Mouse (Mus musculus) hindbrain, embryonic 14.5 days (tissue): ENCODE measurements at regions not wholly inside any gene's neighbourhood (a gene's known extent, or its start where the extent isn't known, plus 50 kb on each side); places are given as distances from the start of the nearest gene placed in this dataset.

Experiments used
- ATAC-seq: fragments of 200-750 bp; cut with Nextera tagmentation; 2 replicates; pipeline ENCODE4 v1.8.0; 2017; ENCODE audit warnings: moderate number of reproducible peaks, mild to moderate bottlenecking, moderate TSS enrichment, moderate library complexity; ENCODE audit not compliant: low FRiP score
- DNase-seq: peaks from one replicate; pipeline ENCODE4 v3.0.0-alpha.2; 2015; ENCODE audit warnings: low spot score
- H3K27ac ChIP-seq: fragments of 300-500 bp; sonication (generic); 2 replicates; pipeline ENCODE4 v1.5.1; 2014; ENCODE audit warnings: mild to moderate bottlenecking, moderate library complexity
- H3K27me3 ChIP-seq: fragments of 300-500 bp; sonication (generic); 2 replicates; pipeline ENCODE4 v1.6.1; 2014; ENCODE audit warnings: mild to moderate bottlenecking, low read length, mixed read lengths; ENCODE audit not compliant: control insufficient read depth, insufficient read depth
- H3K36me3 ChIP-seq: fragments of 300-500 bp; sonication (generic); replicated peaks from 2 replicates; pipeline ENCODE4 v1.6.1; 2014; ENCODE audit not compliant: control insufficient read depth, insufficient read depth
- H3K4me1 ChIP-seq: fragments of 300-500 bp; sonication (generic); replicated peaks from 2 replicates; pipeline ENCODE4 v1.6.1; 2014; ENCODE audit warnings: antibody characterized with exemption, low read length, mixed read lengths; ENCODE audit not compliant: control insufficient read depth, insufficient read depth
- H3K4me2 ChIP-seq: fragments of 300-500 bp; sonication (generic); replicated peaks from 2 replicates; pipeline ENCODE4 v1.6.1; 2014; ENCODE audit warnings: mild to moderate bottlenecking, moderate library complexity
- H3K4me3 ChIP-seq: fragments of 300-500 bp; sonication (generic); replicated peaks from 2 replicates; pipeline ENCODE4 v1.5.1; 2014; ENCODE audit warnings: mild to moderate bottlenecking, low read length
- H3K9ac ChIP-seq: fragments of 300-500 bp; sonication (generic); 2 replicates; pipeline ENCODE4 v1.6.1; 2014
- H3K9me3 ChIP-seq: fragments of 300-500 bp; sonication (generic); 2 replicates; pipeline ENCODE4 v1.6.1; 2016; ENCODE audit warnings: low read length; ENCODE audit not compliant: control insufficient read depth
- WGBS: fragments of 180-500 bp; shearing (Covaris S2); extraction: QIAGEN DNeasy Blood & Tissue Kit; methylation state at CpG from one replicate; pipeline ENCODE4 v1.1.7; 2014; 5-methylcytosine and 5-hydroxymethylcytosine counted together

DNA sequence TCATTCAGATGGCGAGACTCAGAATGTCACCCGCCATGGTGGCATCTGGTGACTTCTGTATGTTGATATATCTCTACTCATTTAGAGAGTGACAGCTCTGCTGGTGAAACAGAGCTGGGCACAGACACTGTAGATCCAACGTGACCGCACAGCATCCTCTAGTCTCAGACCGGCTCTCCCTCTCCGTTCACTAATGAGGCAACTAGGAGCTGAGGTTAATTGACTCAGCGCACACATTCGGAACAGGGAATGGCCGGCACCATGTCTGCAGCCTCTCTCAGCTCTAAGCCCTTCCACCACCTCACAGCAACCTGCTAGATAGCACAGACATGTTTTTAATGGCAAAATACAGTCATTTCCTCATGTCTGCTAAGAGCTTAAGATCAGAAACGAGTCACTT is 268.9 kb upstream of the Pabpc6 start:
- Histone ChIP-seq H3K9me3 (peaks cover 9% of the 10 kb centered on the region; the same call in 1 of the 2 replicates), H3K9ac (no peak overlapping the region), H3K4me3 (no peak overlapping the region), H3K4me2 (no peak overlapping the region), H3K4me1 (no peaks in the 10 kb centered on the region), H3K27ac (no peak overlapping the region), H3K27me3 (no peaks in the 10 kb centered on the region), H3K36me3 (no peaks in the 10 kb centered on the region)
- 68% methylated on average over 10 of the region's 10 CpGs for WGBS
- ATAC-seq (no peak), DNase-seq (no peak)

DNA sequence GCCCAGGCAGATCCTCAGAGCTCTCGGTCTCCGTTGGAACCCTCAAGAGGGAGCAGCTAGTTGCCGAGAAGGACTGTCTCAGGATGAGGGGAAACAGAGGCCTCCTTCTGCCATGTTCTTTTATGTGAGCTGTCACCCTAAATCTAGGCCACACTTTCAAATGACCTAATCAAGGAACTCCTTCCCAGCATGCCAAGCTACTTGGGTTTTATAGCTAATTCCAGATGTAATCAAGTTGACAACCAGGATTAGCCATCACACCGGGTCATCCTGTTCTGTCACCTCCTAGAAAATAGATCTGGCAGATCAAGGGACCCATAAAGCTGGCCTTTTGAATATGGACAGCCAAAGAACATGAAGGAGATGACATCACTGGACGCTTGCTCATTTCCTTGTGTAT is 267.7 kb upstream of the Pabpc6 start:
- H3K9me3 ChIP-seq, result peaks cover 9% of the 10 kb centered on the region; the same call in 1 of the 2 replicates
- DNase-seq, result no peak
- H3K27ac ChIP-seq, result no peak overlapping the region
- no peaks in the 10 kb centered on the region for H3K4me1 ChIP-seq
- H3K9ac ChIP-seq, result no peak overlapping the region
- no peak overlapping the region for H3K4me2 ChIP-seq
- H3K27me3 ChIP-seq, result no peaks in the 10 kb centered on the region
- no peak overlapping the region for H3K4me3 ChIP-seq
- 83% methylated on average over 5 of the region's 5 CpGs for WGBS
- no peak for ATAC-seq
- no peaks in the 10 kb centered on the region for H3K36me3 ChIP-seq

DNA sequence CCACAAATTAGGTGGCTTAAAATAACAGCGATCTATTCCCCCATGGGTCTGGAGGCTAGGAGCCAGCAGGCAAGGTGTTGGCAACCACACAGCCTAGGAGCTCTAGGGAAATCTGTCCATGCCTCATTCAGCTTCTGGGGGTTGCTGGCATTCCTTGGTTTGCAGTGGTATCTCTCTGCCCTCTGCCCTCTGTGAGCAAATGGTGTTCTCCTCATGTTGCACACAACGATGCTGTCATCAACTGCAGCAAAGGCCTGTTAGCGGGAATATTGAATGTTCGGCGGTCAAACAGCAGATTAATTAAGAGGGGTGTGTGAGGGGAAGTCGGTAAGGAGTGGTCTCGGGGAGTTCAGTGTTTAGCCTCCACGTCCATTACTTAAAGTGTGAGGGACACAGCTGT is 262.7 kb upstream of the Pabpc6 start:
- no peak for ATAC-seq
- Histone ChIP-seq H3K27me3 (no peaks in the 10 kb centered on the region), H3K36me3 (no peaks in the 10 kb centered on the region), H3K4me2 (no peak overlapping the region), H3K4me1 (no peaks in the 10 kb centered on the region), H3K9ac (no peak overlapping the region), H3K4me3 (no peak overlapping the region), H3K9me3 (no peaks in the 10 kb centered on the region), H3K27ac (no peak overlapping the region)
- DNase-seq, result no peak
- 78% methylated on average over 8 of the region's 8 CpGs for WGBS

DNA sequence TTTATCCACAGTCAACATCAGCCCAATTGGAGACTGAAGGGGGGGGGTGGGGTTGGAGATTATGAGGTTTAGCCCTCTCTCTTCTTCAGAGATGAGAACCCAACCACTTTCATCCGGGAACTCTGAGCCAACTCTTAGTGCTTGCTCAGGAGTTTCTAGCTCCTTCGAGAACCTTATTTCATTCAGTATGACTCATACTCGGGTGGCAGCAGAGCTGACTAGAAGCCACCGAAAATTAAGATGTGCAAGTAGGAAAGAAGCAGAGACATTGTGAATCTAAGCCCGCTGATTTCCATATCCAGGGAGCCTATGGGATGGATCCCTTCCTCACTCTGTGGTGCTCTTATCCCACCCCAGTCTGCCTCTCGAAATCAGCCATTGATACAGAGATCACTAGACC is 262.0 kb upstream of the Pabpc6 start:
- Histone ChIP-seq H3K9me3 (no peaks in the 10 kb centered on the region), H3K27ac (no peak overlapping the region), H3K4me2 (no peak overlapping the region), H3K27me3 (no peaks in the 10 kb centered on the region), H3K9ac (no peak overlapping the region), H3K36me3 (no peaks in the 10 kb centered on the region), H3K4me3 (no peak overlapping the region), H3K4me1 (no peaks in the 10 kb centered on the region)
- no peak for DNase-seq
- no peak for ATAC-seq
- 82% methylated on average over 6 of the region's 6 CpGs for WGBS

DNA sequence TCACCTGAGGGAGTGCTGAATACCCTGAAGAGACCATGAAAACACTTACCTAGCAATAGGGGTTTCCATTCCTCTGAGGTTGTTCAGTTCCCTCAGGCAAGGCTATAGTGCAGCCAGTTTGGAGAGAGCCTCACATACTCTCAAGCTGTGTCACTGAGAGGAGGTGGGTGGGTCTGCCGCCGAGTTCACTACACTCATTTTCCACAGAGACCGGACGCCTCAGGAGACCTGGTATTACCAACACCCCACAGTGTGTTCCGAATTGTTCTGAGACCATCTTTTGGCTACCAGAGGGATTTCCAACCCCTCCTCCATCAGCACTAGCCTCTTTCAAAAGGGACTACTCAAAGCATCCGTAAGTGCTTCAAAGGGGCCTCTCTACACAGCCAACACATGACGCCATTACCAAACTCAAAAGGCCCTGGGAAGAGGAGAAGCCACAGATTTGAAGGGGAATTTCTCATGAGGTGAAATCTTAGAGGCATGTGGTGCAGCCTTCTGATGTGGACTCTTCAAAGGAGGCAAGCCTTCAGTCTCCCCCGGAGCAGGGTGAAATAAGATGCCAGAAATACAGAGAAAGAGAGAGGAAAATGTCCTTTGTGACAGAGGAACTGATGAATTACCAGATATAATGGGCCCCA is 260.1 kb upstream of the Pabpc6 start:
- H3K27me3 ChIP-seq, result no peaks in the 10 kb centered on the region
- H3K4me3 ChIP-seq, result no peak overlapping the region
- ATAC-seq, result no peak
- H3K4me1 ChIP-seq, result no peaks in the 10 kb centered on the region
- no peak for DNase-seq
- no peaks in the 10 kb centered on the region for H3K9me3 ChIP-seq
- H3K36me3 ChIP-seq, result no peaks in the 10 kb centered on the region
- no peak overlapping the region for H3K9ac ChIP-seq
- no peak overlapping the region for H3K27ac ChIP-seq
- no peak overlapping the region for H3K4me2 ChIP-seq
- 63% methylated on average over 8 of the region's 8 CpGs for WGBS

- H3K36me3 ChIP-seq, result no peaks in the 10 kb centered on the region
- H3K4me2 ChIP-seq, result no peak overlapping the region
- H3K9ac ChIP-seq, result no peak overlapping the region
- ATAC-seq (no peak), DNase-seq (no peak)
- no peaks in the 10 kb centered on the region for H3K4me1 ChIP-seq
- H3K27me3 ChIP-seq, result no peaks in the 10 kb centered on the region
- H3K27ac ChIP-seq, result no peak overlapping the region
- H3K4me3 ChIP-seq, result no peak overlapping the region
- 64% methylated on average over 8 of the region's 8 CpGs for whole genome bisulfite sequencing
- H3K9me3 ChIP-seq, result no peaks in the 10 kb centered on the region
Measured at GRCm38 (mm10) chr17:9927724-9928123, 258.2 kb upstream of the Pabpc6 start.

DNA sequence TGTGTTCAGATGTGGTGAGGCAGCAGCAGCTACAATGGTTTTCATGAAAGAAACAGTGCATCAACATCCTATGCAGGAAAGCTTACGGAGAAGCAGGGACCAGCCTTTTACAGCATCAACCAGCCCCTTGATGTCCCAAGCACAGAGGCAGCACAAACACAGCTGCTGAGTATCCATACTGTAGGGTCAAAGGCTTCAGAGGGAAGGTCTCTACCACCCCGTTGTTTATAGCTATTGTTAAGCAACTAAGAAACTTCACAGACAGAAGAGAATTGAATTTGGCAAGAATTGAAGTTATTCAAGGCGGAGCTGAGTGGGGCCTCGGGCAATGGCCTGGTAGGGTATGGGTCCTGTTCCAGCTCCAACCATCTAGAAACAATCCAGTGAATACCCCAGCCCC is 256.8 kb upstream of the Pabpc6 start:
- H3K27ac ChIP-seq, result no peak overlapping the region
- no peaks in the 10 kb centered on the region for H3K9me3 ChIP-seq
- no peak overlapping the region for H3K4me2 ChIP-seq
- ATAC-seq, result no peak
- no peak overlapping the region for H3K4me3 ChIP-seq
- H3K4me1 ChIP-seq, result no peaks in the 10 kb centered on the region
- no peak overlapping the region for H3K9ac ChIP-seq
- WGBS, result 55% methylated on average over 4 of the region's 4 CpGs
- DNase-seq, result no peak
- H3K27me3 ChIP-seq, result no peaks in the 10 kb centered on the region
- H3K36me3 ChIP-seq, result no peaks in the 10 kb centered on the region

GRCm38 (mm10) chr17:9921326-9921725 is 251.8 kb upstream of the Pabpc6 start:
- no peaks in the 10 kb centered on the region for H3K4me1 ChIP-seq
- H3K27me3 ChIP-seq, result no peaks in the 10 kb centered on the region
- H3K36me3 ChIP-seq, result no peaks in the 10 kb centered on the region
- 97% methylated on average over 2 of the region's 2 CpGs for WGBS
- H3K4me3 ChIP-seq, result no peak overlapping the region
- DNase-seq (no peak), ATAC-seq (no peak)
- no peak overlapping the region for H3K4me2 ChIP-seq
- no peak overlapping the region for H3K27ac ChIP-seq
- no peaks in the 10 kb centered on the region for H3K9me3 ChIP-seq
- no peak overlapping the region for H3K9ac ChIP-seq

- no peaks in the 10 kb centered on the region for H3K36me3 ChIP-seq
- no peak for DNase-seq
- H3K27ac ChIP-seq, result no peak overlapping the region
- WGBS, result 23% methylated on average over 2 of the region's 2 CpGs
- H3K4me1 ChIP-seq, result no peaks in the 10 kb centered on the region
- no peaks in the 10 kb centered on the region for H3K9me3 ChIP-seq
- H3K4me3 ChIP-seq, result no peak overlapping the region
- H3K27me3 ChIP-seq, result no peaks in the 10 kb centered on the region
- H3K9ac ChIP-seq, result no peak overlapping the region
- no peak overlapping the region for H3K4me2 ChIP-seq
- ATAC-seq, result no peak
Measured at GRCm38 (mm10) chr17:9917031-9917430, 247.5 kb upstream of the Pabpc6 start.

GRCm38 (mm10) chr17:9910856-9911255 is 241.3 kb upstream of the Pabpc6 start:
- H3K4me1 ChIP-seq, result peaks cover 8% of the 10 kb centered on the region
- 87% methylated on average over 2 of the region's 2 CpGs for WGBS
- no peaks in the 10 kb centered on the region for H3K27me3 ChIP-seq
- DNase-seq (no peak), ATAC-seq (no peak)
- no peak overlapping the region; the same call in 1 of the 2 replicates for H3K27ac ChIP-seq
- no peak overlapping the region for H3K9ac ChIP-seq
- no peaks in the 10 kb centered on the region for H3K9me3 ChIP-seq
- no peaks in the 10 kb centered on the region for H3K36me3 ChIP-seq
- H3K4me2 ChIP-seq, result no peak overlapping the region
- no peak overlapping the region for H3K4me3 ChIP-seq
